Mouse (Mus musculus) midbrain, embryonic 11.5 days (tissue): ENCODE measurements at regions not wholly inside any gene's neighbourhood (a gene's known extent, or its start where the extent isn't known, plus 50 kb on each side); places are given as distances from the start of the nearest gene placed in this dataset.
A peak's percentile ranks its signal among the peaks of the same experiment; 100 is the strongest.

Experiments
- ATAC-seq: fragments of 200-750 bp; cut with Nextera tagmentation; 2 replicates; pipeline ENCODE4 v1.8.0; 2017; ENCODE audit warnings: moderate TSS enrichment, moderate library complexity; ENCODE audit not compliant: low FRiP score
- DNase-seq: peaks from one replicate; pipeline ENCODE4 v3.0.0; 2015; ENCODE audit warnings: low spot score; ENCODE audit errors: missing footprints
- H3K27ac ChIP-seq: fragments of 300-500 bp; sonication (generic); 2 replicates; pipeline ENCODE4 v1.5.1; 2014; ENCODE audit warnings: low read depth, low read length
- H3K27me3 ChIP-seq: fragments of 300-500 bp; sonication (generic); 2 replicates; pipeline ENCODE4 v1.6.1; 2014; ENCODE audit warnings: mild to moderate bottlenecking, low read length, moderate library complexity, mixed read lengths; ENCODE audit not compliant: control insufficient read depth, insufficient read depth
- H3K36me3 ChIP-seq: fragments of 300-500 bp; sonication (generic); 2 replicates; pipeline ENCODE4 v1.6.1; 2014; ENCODE audit warnings: mild to moderate bottlenecking, low read length, moderate library complexity, mixed read lengths; ENCODE audit not compliant: control insufficient read depth, insufficient read depth
- H3K4me1 ChIP-seq: fragments of 300-500 bp; sonication (generic); 2 replicates; pipeline ENCODE4 v1.6.1; 2014; ENCODE audit warnings: low read length; ENCODE audit not compliant: control insufficient read depth, insufficient read depth
- H3K4me2 ChIP-seq: fragments of 300-500 bp; sonication (generic); 2 replicates; pipeline ENCODE4 v1.6.1; 2014; ENCODE audit warnings: mild to moderate bottlenecking, moderate library complexity
- H3K4me3 ChIP-seq: fragments of 300-500 bp; sonication (generic); 2 replicates; pipeline ENCODE4 v1.5.1; 2014; ENCODE audit warnings: low read depth, low read length
- H3K9ac ChIP-seq: fragments of 300-500 bp; sonication (generic); 2 replicates; pipeline ENCODE4 v1.6.1; 2014; ENCODE audit warnings: low read length
- H3K9me3 ChIP-seq: fragments of 300-500 bp; sonication (generic); 2 replicates; pipeline ENCODE4 v1.6.1; 2016; ENCODE audit warnings: low read length; ENCODE audit not compliant: control insufficient read depth
- WGBS: fragments of 180-500 bp; shearing (Covaris S2); extraction: QIAGEN DNeasy Blood & Tissue Kit; methylation state at CpG from one replicate; pipeline ENCODE4 v1.1.7; 2014; 5-methylcytosine and 5-hydroxymethylcytosine counted together

DNA sequence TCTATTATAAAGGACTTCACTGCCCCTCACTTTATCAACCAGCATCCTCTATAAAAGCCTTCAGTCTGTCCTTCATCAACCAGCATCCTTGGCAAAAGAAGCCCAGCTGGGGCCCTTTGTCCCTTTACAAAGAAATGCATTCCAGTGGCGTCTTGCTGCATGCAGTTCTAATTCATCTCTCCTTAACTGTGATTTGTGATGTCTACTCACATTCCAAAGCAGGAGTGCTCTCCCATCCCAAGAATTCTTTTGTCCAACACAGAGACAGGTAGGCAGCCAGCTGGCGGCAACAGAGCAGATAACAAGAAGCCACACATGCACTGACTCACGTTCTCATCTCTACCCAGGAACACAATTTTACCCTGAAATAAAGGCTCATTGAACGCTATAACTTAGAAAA is 323.9 kb upstream of the Adgrl2 start:
- no peak overlapping the region for H3K9ac ChIP-seq
- DNase-seq = no peak
- 37% methylated on average over 4 of the region's 4 CpGs for WGBS

GRCm38 (mm10) chr3:149313217-149313616 is 322.9 kb upstream of the Adgrl2 start:
- 84% methylated on average over 6 of the region's 6 CpGs for WGBS
- Histone ChIP-seq H3K9ac (no peak overlapping the region), H3K36me3 (no peaks in the 10 kb centered on the region), H3K27ac (no peak overlapping the region), H3K9me3 (no peaks in the 10 kb centered on the region), H3K4me1 (no peaks in the 10 kb centered on the region), H3K4me2 (no peak overlapping the region), H3K27me3 (no peaks in the 10 kb centered on the region), H3K4me3 (no peak overlapping the region)
- ATAC-seq (no peak), DNase-seq (no peak)

More for the DNA sequence above, 323.9 kb upstream of the Adgrl2 start:
- Histone ChIP-seq H3K9me3 (no peaks in the 10 kb centered on the region), H3K4me2 (no peak overlapping the region), H3K4me1 (no peaks in the 10 kb centered on the region), H3K27me3 (no peaks in the 10 kb centered on the region), H3K4me3 (no peak overlapping the region), H3K36me3 (no peaks in the 10 kb centered on the region), H3K27ac (no peak overlapping the region)
- ATAC-seq = no peak

DNA sequence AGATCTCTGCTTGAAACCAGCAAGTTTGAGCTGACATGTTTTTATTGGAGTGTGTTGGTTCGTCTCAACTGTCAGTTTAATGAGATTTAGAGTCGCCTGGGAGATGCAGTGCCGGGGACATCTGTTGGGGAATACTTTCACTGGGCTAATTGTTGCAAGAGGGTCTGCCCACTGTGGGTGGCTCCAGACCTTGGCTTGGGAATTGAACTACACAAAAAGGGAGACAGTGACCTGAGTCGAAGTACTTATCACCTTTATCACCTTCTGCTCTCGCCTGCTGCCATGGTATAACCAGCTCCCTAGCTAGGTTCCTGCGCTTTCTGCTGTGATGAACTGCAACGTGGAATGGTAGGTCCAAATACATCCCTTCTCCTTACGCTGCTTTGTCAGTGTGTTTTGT is 321.2 kb upstream of the Adgrl2 start:
- Histone ChIP-seq H3K9me3 (no peaks in the 10 kb centered on the region), H3K9ac (no peak overlapping the region), H3K27ac (no peak overlapping the region), H3K4me3 (no peak overlapping the region), H3K4me1 (no peaks in the 10 kb centered on the region; the same call in 1 of the 2 replicates), H3K36me3 (no peaks in the 10 kb centered on the region), H3K27me3 (no peaks in the 10 kb centered on the region), H3K4me2 (no peak overlapping the region)
- no peak for ATAC-seq
- 90% methylated on average over 8 of the region's 8 CpGs for WGBS
- DNase-seq = no peak

- Histone ChIP-seq H3K27ac (no peak overlapping the region), H3K9ac (no peak overlapping the region), H3K4me3 (no peak overlapping the region), H3K4me2 (no peak overlapping the region), H3K4me1 (peaks cover 3% of the 10 kb centered on the region; the same call in 1 of the 2 replicates), H3K36me3 (no peaks in the 10 kb centered on the region), H3K27me3 (no peaks in the 10 kb centered on the region), H3K9me3 (no peaks in the 10 kb centered on the region)
- no peak for DNase-seq
- peak; percentile 57; the same call in 1 of the 2 replicates for ATAC-seq
- 29% methylated on average over 3 of the region's 3 CpGs for WGBS
These were observed 316.4 kb upstream of the Adgrl2 start for GRCm38 (mm10) chr3:149306709-149307108.

- no peaks in the 10 kb centered on the region for H3K36me3 ChIP-seq
- no peak overlapping the region for H3K27ac ChIP-seq
- H3K4me1 ChIP-seq = peaks cover 3% of the 10 kb centered on the region; the same call in 1 of the 2 replicates
- H3K9me3 ChIP-seq = no peaks in the 10 kb centered on the region
- WGBS = 18% methylated on average over 5 of the region's 5 CpGs
- DNase-seq (no peak), ATAC-seq (peak; percentile 73)
- H3K9ac ChIP-seq = no peak overlapping the region
- no peaks in the 10 kb centered on the region for H3K27me3 ChIP-seq
- no peak overlapping the region for H3K4me2 ChIP-seq
- no peak overlapping the region for H3K4me3 ChIP-seq
These were observed 315.9 kb upstream of the Adgrl2 start for GRCm38 (mm10) chr3:149306291-149306690.

DNA sequence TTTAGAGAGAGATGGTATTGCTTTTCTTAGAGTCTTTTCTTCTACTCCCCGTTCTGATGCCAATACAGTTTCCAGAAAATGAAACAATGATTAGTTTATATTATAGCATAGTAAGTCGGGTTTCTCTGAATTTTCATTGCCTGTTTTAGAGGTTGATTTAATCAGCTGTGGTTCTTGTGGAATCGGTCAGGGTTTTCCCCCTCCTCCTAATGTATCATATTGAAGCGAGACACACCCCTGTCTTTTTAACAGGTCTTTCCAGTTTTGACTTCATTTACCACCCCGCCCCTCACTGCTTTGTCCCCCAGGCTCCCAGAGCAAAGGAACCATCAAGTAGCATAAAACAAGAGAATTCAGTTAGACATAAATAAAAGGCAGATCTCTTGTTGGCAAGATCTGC is 315.1 kb upstream of the Adgrl2 start:
- DNase-seq (no peak), ATAC-seq (no peak)
- H3K4me3 ChIP-seq = no peak overlapping the region
- H3K4me2 ChIP-seq = no peak overlapping the region
- no peak overlapping the region for H3K27ac ChIP-seq
- no peak overlapping the region for H3K9ac ChIP-seq
- no peaks in the 10 kb centered on the region for H3K36me3 ChIP-seq
- H3K27me3 ChIP-seq = no peaks in the 10 kb centered on the region
- WGBS = 85% methylated on average over 5 of the region's 5 CpGs
- peaks cover 3% of the 10 kb centered on the region; the same call in 1 of the 2 replicates for H3K4me1 ChIP-seq
- H3K9me3 ChIP-seq = no peaks in the 10 kb centered on the region

- Histone ChIP-seq H3K9ac (no peak overlapping the region), H3K27me3 (no peaks in the 10 kb centered on the region), H3K4me1 (peaks cover 3% of the 10 kb centered on the region; the same call in 1 of the 2 replicates), H3K4me3 (no peak overlapping the region), H3K4me2 (no peak overlapping the region), H3K27ac (no peak overlapping the region), H3K9me3 (no peaks in the 10 kb centered on the region), H3K36me3 (no peaks in the 10 kb centered on the region)
- ATAC-seq = no peak
- no peak for DNase-seq
- WGBS = 76% methylated on average over 6 of the region's 6 CpGs
These were observed 314.7 kb upstream of the Adgrl2 start for GRCm38 (mm10) chr3:149305011-149305413.

- H3K36me3 ChIP-seq = no peaks in the 10 kb centered on the region
- H3K4me1 ChIP-seq = peaks cover 3% of the 10 kb centered on the region; the same call in 1 of the 2 replicates
- WGBS = 83% methylated on average over 5 of the region's 5 CpGs
- DNase-seq = no peak
- H3K27ac ChIP-seq = no peak overlapping the region
- H3K9ac ChIP-seq = no peak overlapping the region
- ATAC-seq = no peak
- no peak overlapping the region for H3K4me2 ChIP-seq
- no peaks in the 10 kb centered on the region for H3K9me3 ChIP-seq
- H3K4me3 ChIP-seq = no peak overlapping the region
- no peaks in the 10 kb centered on the region for H3K27me3 ChIP-seq
These were observed 313.1 kb upstream of the Adgrl2 start for GRCm38 (mm10) chr3:149303418-149303817.

GRCm38 (mm10) chr3:149300002-149300401 is 309.6 kb upstream of the Adgrl2 start:
- Histone ChIP-seq H3K9me3 (no peaks in the 10 kb centered on the region), H3K27ac (no peak overlapping the region), H3K4me1 (peaks cover 19% of the 10 kb centered on the region), H3K36me3 (no peaks in the 10 kb centered on the region), H3K9ac (no peak overlapping the region), H3K4me3 (no peak overlapping the region), H3K27me3 (no peaks in the 10 kb centered on the region), H3K4me2 (no peak overlapping the region)
- DNase-seq (no peak), ATAC-seq (no peak)
- WGBS = 88% methylated on average over 4 of the region's 4 CpGs
